Mouse (Mus musculus) heart, embryonic 11.5 days (tissue): ENCODE results near the gene Gabra4. TPM values are rescaled to one million over a fixed set of nuclear protein-coding genes. Genes with fewer than 3 reads are reported as not detected.

Experiments used
- ATAC-seq: fragments of 200-750 bp; cut with Nextera tagmentation; replicated peaks from 2 replicates; pipeline ENCODE4 v1.8.0; 2017; ENCODE audit warnings: moderate library complexity; ENCODE audit not compliant: insufficient number of reproducible peaks, low FRiP score, low TSS enrichment
- H3K27ac ChIP-seq: fragments of 300-500 bp; sonication (generic); 2 replicates; pipeline ENCODE4 v1.5.1; 2014; ENCODE audit warnings: mild to moderate bottlenecking, low read depth, low read length
- H3K27me3 ChIP-seq: fragments of 300-500 bp; sonication (generic); 2 replicates; pipeline ENCODE4 v1.6.1; 2014; ENCODE audit warnings: mild to moderate bottlenecking, low read length, mixed read lengths; ENCODE audit not compliant: control insufficient read depth, insufficient read depth
- H3K36me3 ChIP-seq: fragments of 300-500 bp; sonication (generic); 2 replicates; pipeline ENCODE4 v1.6.1; 2014; ENCODE audit warnings: mild to moderate bottlenecking, low read length, moderate library complexity, mixed read lengths; ENCODE audit not compliant: control insufficient read depth, insufficient read depth
- H3K4me1 ChIP-seq: fragments of 300-500 bp; sonication (generic); 2 replicates; pipeline ENCODE4 v1.6.1; 2014; ENCODE audit warnings: low read length; ENCODE audit not compliant: control insufficient read depth, insufficient read depth
- H3K4me2 ChIP-seq: fragments of 300-500 bp; sonication (generic); 2 replicates; pipeline ENCODE4 v1.6.1; 2014; ENCODE audit warnings: mild to moderate bottlenecking, moderate library complexity
- H3K4me3 ChIP-seq: fragments of 300-500 bp; sonication (generic); 2 replicates; pipeline ENCODE4 v1.5.1; 2014; ENCODE audit warnings: low read depth, low read length
- H3K9ac ChIP-seq: fragments of 300-500 bp; sonication (generic); 2 replicates; pipeline ENCODE4 v1.6.1; 2014; ENCODE audit warnings: mild to moderate bottlenecking, low read depth, low read length, moderate library complexity
- H3K9me3 ChIP-seq: fragments of 300-500 bp; sonication (generic); replicated peaks from 2 replicates; pipeline ENCODE4 v1.6.1; 2016; ENCODE audit warnings: low read length; ENCODE audit not compliant: control insufficient read depth
- WGBS: fragments of 180-500 bp; shearing (Covaris S2); extraction: QIAGEN DNeasy Blood & Tissue Kit; methylation state at CpG from one replicate; pipeline ENCODE4 v1.1.7; 2014; ENCODE audit not compliant: insufficient replicate concordance; 5-methylcytosine and 5-hydroxymethylcytosine counted together
- polyA plus RNA-seq: library from polyadenylated mRNA; unstranded; fragments of >200 nt; fragmentation: Nextera tagmentation; extraction: Ambion mirVana; gene quantifications from 2 replicates; pipeline ENCODE4 v1.2.1, GENCODE M21; 2014

Gene Gabra4
- polyA plus RNA-seq: 4.9 and 6.7 TPM in 2 replicates

GRCm38 (mm10) chr5:71658115-71658497, at the start of gene Gabra4:
Gabra4 (minus strand) TSS chr5:71658308.
- Histone ChIP-seq H3K27ac (no peak within 1 kb of the TSS), H3K27me3 (peaks cover 8% of the 10 kb centered on the region), H3K9me3 (no peaks in the 10 kb centered on the region), H3K4me3 (peak within 1 kb of the TSS; percentile 65), H3K4me2 (peak within 1 kb of the TSS; percentile 97), H3K4me1 (no peaks in the 10 kb centered on the region), H3K9ac (peak within 1 kb of the TSS; percentile 61), H3K36me3 (no peaks in the 10 kb centered on the region)
- WGBS: 2% methylated on average over 15 of the region's 15 CpGs
- no peak; the same call in 1 of the 2 replicates for ATAC-seq

- H3K36me3 ChIP-seq: no peaks in the 10 kb centered on the region
- no peaks in the 10 kb centered on the region for H3K4me1 ChIP-seq
- H3K27ac ChIP-seq: no peak overlapping the region
- ATAC-seq: 0 out of 2 replicates have a peak, but pooled peaks have one; percentile 24
- peaks cover 4% of the 10 kb centered on the region; the same call in 1 of the 2 replicates for H3K27me3 ChIP-seq
- peak overlapping the region; percentile 88 for H3K4me2 ChIP-seq
- peak overlapping the region; percentile 63 for H3K4me3 ChIP-seq
- H3K9ac ChIP-seq: peak overlapping the region; percentile 52
- H3K9me3 ChIP-seq: no peaks in the 10 kb centered on the region
- 2% methylated on average over 6 of the region's 6 CpGs for WGBS
Measured at GRCm38 (mm10) chr5:71701273-71701614, 43.1 kb upstream of the Gabra4 start.

GRCm38 (mm10) chr5:71700468-71701272, 42.6 kb upstream of the Gabra4 start:
- no peaks in the 10 kb centered on the region for H3K4me1 ChIP-seq
- WGBS: under 1% methylated on average over 46 of the region's 46 CpGs
- peak overlapping the region; percentile 88 for H3K4me2 ChIP-seq
- no peaks in the 10 kb centered on the region for H3K9me3 ChIP-seq
- H3K9ac ChIP-seq: peak overlapping the region; percentile 56
- H3K27me3 ChIP-seq: peaks cover 4% of the 10 kb centered on the region; the same call in 1 of the 2 replicates
- no peaks in the 10 kb centered on the region for H3K36me3 ChIP-seq
- H3K27ac ChIP-seq: no peak overlapping the region
- ATAC-seq: peak; percentile 75
- H3K4me3 ChIP-seq: peak overlapping the region; percentile 63

GRCm38 (mm10) chr5:71699696-71700467, 41.8 kb upstream of the Gabra4 start:
- no peak overlapping the region for H3K27ac ChIP-seq
- H3K9ac ChIP-seq: no peak overlapping the region
- H3K27me3 ChIP-seq: peaks cover 4% of the 10 kb centered on the region; the same call in 1 of the 2 replicates
- H3K9me3 ChIP-seq: no peaks in the 10 kb centered on the region
- H3K4me2 ChIP-seq: peak overlapping the region; percentile 88
- no peaks in the 10 kb centered on the region for H3K36me3 ChIP-seq
- peak overlapping the region; percentile 63 for H3K4me3 ChIP-seq
- 0 out of 2 replicates have a peak, but pooled peaks have one; percentile 2 for ATAC-seq
- WGBS: 1% methylated on average over 19 of the region's 19 CpGs
- no peaks in the 10 kb centered on the region for H3K4me1 ChIP-seq

GRCm38 (mm10) chr5:71665593-71665992, 7.5 kb upstream of the Gabra4 start:
- no peak overlapping the region for H3K4me2 ChIP-seq
- no peak overlapping the region for H3K4me3 ChIP-seq
- 54% methylated on average over 4 of the region's 4 CpGs for WGBS
- no peak overlapping the region for H3K9ac ChIP-seq
- H3K27ac ChIP-seq: no peak overlapping the region
- no peaks in the 10 kb centered on the region for H3K4me1 ChIP-seq
- no peaks in the 10 kb centered on the region for H3K36me3 ChIP-seq
- H3K9me3 ChIP-seq: no peaks in the 10 kb centered on the region
- no peaks in the 10 kb centered on the region for H3K27me3 ChIP-seq
- ATAC-seq: no peak

GRCm38 (mm10) chr5:71657482-71658114, 510 bp downstream of the Gabra4 start, which contains the start of gene Gabrb1:
Gabrb1 (plus strand) TSS chr5:71658113.
- ATAC-seq: peak; percentile 79
- Histone ChIP-seq H3K4me1 (no peaks in the 10 kb centered on the region), H3K36me3 (no peaks in the 10 kb centered on the region), H3K4me2 (peak within 1 kb of the TSS; percentile 97), H3K4me3 (peak within 1 kb of the TSS; percentile 65), H3K9ac (peak within 1 kb of the TSS; percentile 61), H3K9me3 (no peaks in the 10 kb centered on the region), H3K27me3 (peaks cover 8% of the 10 kb centered on the region), H3K27ac (no peak within 1 kb of the TSS)
- under 1% methylated on average over 49 of the region's 49 CpGs for WGBS

- peaks cover 8% of the 10 kb centered on the region for H3K27me3 ChIP-seq
- peak overlapping the region; percentile 97 for H3K4me2 ChIP-seq
- no peak overlapping the region for H3K9ac ChIP-seq
- H3K4me3 ChIP-seq: peak overlapping the region; percentile 65
- no peaks in the 10 kb centered on the region for H3K4me1 ChIP-seq
- H3K36me3 ChIP-seq: no peaks in the 10 kb centered on the region
- ATAC-seq: no peak
- no peaks in the 10 kb centered on the region for H3K9me3 ChIP-seq
- H3K27ac ChIP-seq: no peak overlapping the region
- 7% methylated on average over 10 of the region's 10 CpGs for WGBS
Measured at GRCm38 (mm10) chr5:71656771-71657170, 1.3 kb downstream of the Gabra4 start.

GRCm38 (mm10) chr5:71654056-71654455, 4.1 kb downstream of the Gabra4 start:
- Histone ChIP-seq H3K36me3 (no peaks in the 10 kb centered on the region), H3K4me1 (no peaks in the 10 kb centered on the region), H3K4me2 (no peak overlapping the region), H3K27ac (no peak overlapping the region), H3K9ac (no peak overlapping the region), H3K9me3 (no peaks in the 10 kb centered on the region), H3K4me3 (no peak overlapping the region), H3K27me3 (peaks cover 8% of the 10 kb centered on the region)
- ATAC-seq: no peak
- 78% methylated on average over 5 of the region's 5 CpGs for WGBS
